Mouse (Mus musculus): ENCODE measurements around the gene D130052B06Rik. TPM values are rescaled to one million over a fixed set of nuclear protein-coding genes. Genes with fewer than 3 reads are reported as not detected.

D130052B06Rik gene
- not detected in 2 replicates for polyA plus RNA-seq (2012; rRNA removed)

GRCm38 (mm10) chr11:33598986-33599385 is at the start of gene D130052B06Rik:
D130052B06Rik (plus strand) TSS chr11:33599302.

DNA sequence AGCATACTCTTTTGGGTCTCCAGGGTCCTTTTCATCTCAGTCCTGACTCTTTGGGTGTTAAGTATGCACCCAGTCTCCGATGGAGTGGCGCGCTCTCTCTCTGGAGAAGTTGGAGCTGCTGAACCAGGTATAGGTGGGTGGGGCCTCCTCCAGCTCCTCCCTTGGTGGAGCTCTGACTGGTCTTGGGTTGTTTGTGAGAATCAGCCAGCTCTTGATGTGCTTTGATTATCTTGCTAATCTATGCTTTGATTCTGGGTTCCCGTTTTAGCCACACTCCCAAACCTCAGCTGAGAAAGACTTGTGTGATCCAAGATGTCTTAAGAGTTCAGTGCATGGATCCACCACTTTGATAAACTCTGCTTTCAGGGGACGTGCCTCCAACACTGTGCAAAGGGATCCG is 20.2 kb upstream of the D130052B06Rik start, which contains the start of gene Gabrp:
TSS of gene Gabrp (minus strand) at position 101 of the 400 bp plus-strand sequence.

Other genes with a start within 250 kb of the D130052B06Rik start
- 1.3 TPM in 2 replicates for gene Ranbp17, start 85.6 kb upstream of the D130052B06Rik start, polyA plus RNA-seq (2012; rRNA removed)
- gene Gabrp, start 20.3 kb upstream of the D130052B06Rik start, polyA plus RNA-seq (2012; rRNA removed), result 4.8 and 9.9 TPM in 2 replicates